Mouse (Mus musculus): Measurements from ENCODE around the gene Fam19a1. TPM values are rescaled to one million over a fixed set of nuclear protein-coding genes. Genes with fewer than 3 reads are reported as not detected.
"Not testable (repeated sequence)": the region's sequence is repeated elsewhere in the genome, so short reads cannot be mapped to it uniquely, and the experiment has no call there.

The Fam19a1 gene
- polyA plus RNA-seq, 2 experiments = 0.89 to 3.4 TPM

- Histone ChIP-seq H3K27me3 (ENCODE audit: control insufficient read depth, insufficient read depth, low read length) (no peaks in the 10 kb centered on the region), H3K4me1 (ENCODE audit: control insufficient read depth, insufficient read depth, low read length) (no peaks in the 10 kb centered on the region), H3K4me3 (replicated peaks; ENCODE audit: low read length) (no peak overlapping the region), H3K9ac (ENCODE audit: low read depth, low read length, severe bottlenecking) (no peak overlapping the region), H3K36me3 (ENCODE audit: control insufficient read depth, insufficient read depth, low read length) (no peaks in the 10 kb centered on the region), H3K27ac (replicated peaks; ENCODE audit: low read depth, low read length) (no peak overlapping the region), H3K9me3 (ENCODE audit: control insufficient read depth, low read length) (no peaks in the 10 kb centered on the region), H3K4me2 (replicated peaks; ENCODE audit: low read depth, low read length, severe bottlenecking) (no peak overlapping the region)
- DNase-seq (ENCODE audit: low spot score) (no peak), ATAC-seq (ENCODE audit: low FRiP score, low read depth) (no peak)
- no peak for TF ChIP-seq POLR2A (IDR thresholded peaks at IDR 0.05; ENCODE audit: borderline replicate concordance, extremely low read depth, insufficient read depth, insufficient read length)
- WGBS = 67% methylated on average over 4 of the region's 4 CpGs
These were observed 70.4 kb downstream of the Fam19a1 start for GRCm38 (mm10) chr6:96183392-96183791.

GRCm38 (mm10) chr6:96186517-96186916, 73.6 kb downstream of the Fam19a1 start:
- H3K4me3 ChIP-seq (replicated peaks; ENCODE audit: low read length) = no peak overlapping the region
- no peaks in the 10 kb centered on the region for H3K27me3 ChIP-seq (ENCODE audit: control insufficient read depth, insufficient read depth, low read length)
- no peaks in the 10 kb centered on the region for H3K4me1 ChIP-seq (ENCODE audit: control insufficient read depth, insufficient read depth, low read length)
- 72% methylated on average over 2 of the region's 2 CpGs for WGBS
- no peak for TF ChIP-seq POLR2A (IDR thresholded peaks at IDR 0.05; ENCODE audit: borderline replicate concordance, extremely low read depth, insufficient read depth, insufficient read length)
- H3K9me3 ChIP-seq (ENCODE audit: control insufficient read depth, low read length) = no peaks in the 10 kb centered on the region
- no peak overlapping the region for H3K9ac ChIP-seq (ENCODE audit: low read depth, low read length, severe bottlenecking)
- H3K36me3 ChIP-seq (ENCODE audit: control insufficient read depth, insufficient read depth, low read length) = no peaks in the 10 kb centered on the region
- DNase-seq (ENCODE audit: low spot score) = no peak
- no peak overlapping the region for H3K27ac ChIP-seq (replicated peaks; ENCODE audit: low read depth, low read length)
- H3K4me2 ChIP-seq (replicated peaks; ENCODE audit: low read depth, low read length, severe bottlenecking) = no peak overlapping the region
- no peak for ATAC-seq (ENCODE audit: low FRiP score, low read depth)

- H3K9ac ChIP-seq (ENCODE audit: low read depth, low read length, severe bottlenecking); H3K27ac ChIP-seq (replicated peaks; ENCODE audit: low read depth, low read length); H3K4me2 ChIP-seq (replicated peaks; ENCODE audit: low read depth, low read length, severe bottlenecking); H3K27me3 ChIP-seq (ENCODE audit: control insufficient read depth, insufficient read depth, low read length); H3K36me3 ChIP-seq (ENCODE audit: control insufficient read depth, insufficient read depth, low read length); H3K9me3 ChIP-seq (ENCODE audit: control insufficient read depth, low read length); H3K4me3 ChIP-seq (replicated peaks; ENCODE audit: low read length); ATAC-seq (ENCODE audit: low FRiP score, low read depth); H3K4me1 ChIP-seq (ENCODE audit: control insufficient read depth, insufficient read depth, low read length); DNase-seq (ENCODE audit: low spot score): not testable (repeated sequence)
- 89% methylated on average over 2 of the region's 2 CpGs for WGBS
These were observed 86.0 kb downstream of the Fam19a1 start for GRCm38 (mm10) chr6:96198991-96199390.

GRCm38 (mm10) chr6:96205395-96205794, 92.4 kb downstream of the Fam19a1 start:
- Histone ChIP-seq H3K4me3 (replicated peaks; ENCODE audit: low read length) (no peak overlapping the region), H3K9ac (ENCODE audit: low read depth, low read length, severe bottlenecking) (no peak overlapping the region), H3K4me1 (ENCODE audit: control insufficient read depth, insufficient read depth, low read length) (no peaks in the 10 kb centered on the region), H3K36me3 (ENCODE audit: control insufficient read depth, insufficient read depth, low read length) (no peaks in the 10 kb centered on the region), H3K9me3 (ENCODE audit: control insufficient read depth, low read length) (no peaks in the 10 kb centered on the region), H3K4me2 (replicated peaks; ENCODE audit: low read depth, low read length, severe bottlenecking) (no peak overlapping the region), H3K27ac (replicated peaks; ENCODE audit: low read depth, low read length) (no peak overlapping the region), H3K27me3 (ENCODE audit: control insufficient read depth, insufficient read depth, low read length) (no peaks in the 10 kb centered on the region)
- WGBS = 95% methylated on average over 2 of the region's 2 CpGs
- TF ChIP-seq POLR2A (IDR thresholded peaks at IDR 0.05; ENCODE audit: borderline replicate concordance, extremely low read depth, insufficient read depth, insufficient read length) = no peak
- DNase-seq (ENCODE audit: low spot score) (no peak), ATAC-seq (ENCODE audit: low FRiP score, low read depth) (no peak)

DNA sequence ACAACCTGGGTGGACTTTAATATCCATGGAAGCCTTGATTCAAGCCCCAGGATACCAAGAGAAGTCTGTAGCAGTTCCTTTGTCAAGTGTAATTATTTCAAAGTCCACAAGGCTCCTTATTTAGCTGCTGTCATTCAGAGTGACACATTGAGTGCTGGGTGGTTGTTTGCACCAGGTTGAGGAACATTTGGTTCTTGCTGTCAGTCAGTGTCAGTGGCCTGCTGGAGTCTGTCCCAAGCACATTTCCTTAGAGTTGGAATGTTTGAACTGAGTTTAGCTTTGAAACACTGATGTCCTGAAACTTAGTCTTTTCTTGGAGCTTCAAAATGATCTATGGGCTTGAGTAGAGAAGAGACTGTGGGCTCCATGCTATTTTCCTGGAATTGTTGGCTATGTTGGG, 121.9 kb downstream of the Fam19a1 start:
- Histone ChIP-seq H3K27me3 (ENCODE audit: control insufficient read depth, insufficient read depth, low read length) (no peaks in the 10 kb centered on the region), H3K4me1 (ENCODE audit: control insufficient read depth, insufficient read depth, low read length) (no peaks in the 10 kb centered on the region), H3K9me3 (ENCODE audit: control insufficient read depth, low read length) (no peaks in the 10 kb centered on the region), H3K4me2 (replicated peaks; ENCODE audit: low read depth, low read length, severe bottlenecking) (no peak overlapping the region), H3K27ac (replicated peaks; ENCODE audit: low read depth, low read length) (no peak overlapping the region), H3K9ac (ENCODE audit: low read depth, low read length, severe bottlenecking) (no peak overlapping the region), H3K4me3 (replicated peaks; ENCODE audit: low read length) (no peak overlapping the region), H3K36me3 (ENCODE audit: control insufficient read depth, insufficient read depth, low read length) (no peaks in the 10 kb centered on the region)
- TF ChIP-seq POLR2A (IDR thresholded peaks at IDR 0.05; ENCODE audit: borderline replicate concordance, extremely low read depth, insufficient read depth, insufficient read length) = no peak
- no peak for DNase-seq (ENCODE audit: low spot score)
- ATAC-seq (ENCODE audit: low FRiP score, low read depth) = no peak

- no peaks in the 10 kb centered on the region for H3K4me1 ChIP-seq (ENCODE audit: control insufficient read depth, insufficient read depth, low read length)
- TF ChIP-seq POLR2A (IDR thresholded peaks at IDR 0.05; ENCODE audit: borderline replicate concordance, extremely low read depth, insufficient read depth, insufficient read length) = no peak
- no peak overlapping the region for H3K9ac ChIP-seq (ENCODE audit: low read depth, low read length, severe bottlenecking)
- 71% methylated on average over 3 of the region's 3 CpGs for WGBS
- H3K4me2 ChIP-seq (replicated peaks; ENCODE audit: low read depth, low read length, severe bottlenecking) = no peak overlapping the region
- no peak for ATAC-seq (ENCODE audit: low FRiP score, low read depth)
- H3K9me3 ChIP-seq (ENCODE audit: control insufficient read depth, low read length) = no peaks in the 10 kb centered on the region
- H3K36me3 ChIP-seq (ENCODE audit: control insufficient read depth, insufficient read depth, low read length) = no peaks in the 10 kb centered on the region
- no peaks in the 10 kb centered on the region for H3K27me3 ChIP-seq (ENCODE audit: control insufficient read depth, insufficient read depth, low read length)
- H3K4me3 ChIP-seq (replicated peaks; ENCODE audit: low read length) = no peak overlapping the region
- no peak for DNase-seq (ENCODE audit: low spot score)
- no peak overlapping the region for H3K27ac ChIP-seq (replicated peaks; ENCODE audit: low read depth, low read length)
These were observed 131.4 kb downstream of the Fam19a1 start for GRCm38 (mm10) chr6:96244320-96244719.
